Mouse (Mus musculus): Measurements from ENCODE around the gene Lrp2bp. TPM values are rescaled to one million over a fixed set of nuclear protein-coding genes. Genes with fewer than 3 reads are reported as not detected.

Lrp2bp gene
- total RNA-seq, 1 experiment from 2014 or later, result 0.19 TPM

- ATAC-seq (replicated peaks; ENCODE audit: insufficient number of reproducible peaks, low FRiP score, low TSS enrichment, poor library complexity, severe bottlenecking), result no peak
Measured at GRCm38 (mm10) chr8:46010746-46011680, 11.9 kb downstream of the Lrp2bp start.

GRCm38 (mm10) chr8:46022203-46022602 is 23.1 kb downstream of the Lrp2bp start:
- ATAC-seq (replicated peaks; ENCODE audit: insufficient number of reproducible peaks, low FRiP score, low TSS enrichment, poor library complexity, severe bottlenecking), result no peak

- ATAC-seq (replicated peaks; ENCODE audit: insufficient number of reproducible peaks, low FRiP score, low TSS enrichment, poor library complexity, severe bottlenecking), result no peak
Measured at GRCm38 (mm10) chr8:46022758-46023157, 23.7 kb downstream of the Lrp2bp start.

- no peak for ATAC-seq (replicated peaks; ENCODE audit: insufficient number of reproducible peaks, low FRiP score, low TSS enrichment, poor library complexity, severe bottlenecking)
Measured at GRCm38 (mm10) chr8:46024392-46024791, 25.3 kb downstream of the Lrp2bp start.

GRCm38 (mm10) chr8:46036217-46036616 is 37.1 kb downstream of the Lrp2bp start:
- ATAC-seq (replicated peaks; ENCODE audit: insufficient number of reproducible peaks, low FRiP score, low TSS enrichment, poor library complexity, severe bottlenecking), result no peak

GRCm38 (mm10) chr8:46039666-46040065 is 40.6 kb downstream of the Lrp2bp start:
- no peak for ATAC-seq (replicated peaks; ENCODE audit: insufficient number of reproducible peaks, low FRiP score, low TSS enrichment, poor library complexity, severe bottlenecking)

- ATAC-seq (replicated peaks; ENCODE audit: insufficient number of reproducible peaks, low FRiP score, low TSS enrichment, poor library complexity, severe bottlenecking), result no peak
Measured at GRCm38 (mm10) chr8:46040260-46040659, 41.2 kb downstream of the Lrp2bp start.

GRCm38 (mm10) chr8:46072798-46073197 is 73.7 kb downstream of the Lrp2bp start:
- no peak for ATAC-seq (replicated peaks; ENCODE audit: insufficient number of reproducible peaks, low FRiP score, low TSS enrichment, poor library complexity, severe bottlenecking)

- no peak for ATAC-seq (replicated peaks; ENCODE audit: insufficient number of reproducible peaks, low FRiP score, low TSS enrichment, poor library complexity, severe bottlenecking)
Measured at GRCm38 (mm10) chr8:46073540-46074140, 74.5 kb downstream of the Lrp2bp start.

GRCm38 (mm10) chr8:46075223-46075622 is 76.1 kb downstream of the Lrp2bp start:
- ATAC-seq (replicated peaks; ENCODE audit: insufficient number of reproducible peaks, low FRiP score, low TSS enrichment, poor library complexity, severe bottlenecking), result no peak

- ATAC-seq (replicated peaks; ENCODE audit: insufficient number of reproducible peaks, low FRiP score, low TSS enrichment, poor library complexity, severe bottlenecking), result no peak
Measured at GRCm38 (mm10) chr8:46078866-46079265, 79.8 kb downstream of the Lrp2bp start.

Other genes with a start within 250 kb of the Lrp2bp start
- not detected in 3 replicates for gene Pdlim3, start 113.8 kb upstream of the Lrp2bp start, total RNA-seq (2017)
- gene Ccdc110, start 64.7 kb upstream of the Lrp2bp start, total RNA-seq (2017), result not detected in 3 replicates
- 0.32 to 2.5 TPM (median 2.1 TPM) in 3 replicates for gene 1700029J07Rik, start 24.1 kb upstream of the Lrp2bp start, total RNA-seq (2017)
- gene Ufsp2, start 23.8 kb upstream of the Lrp2bp start, total RNA-seq (2017), result 59.2 to 74.7 TPM (median 73.5 TPM) in 3 replicates
- gene Ankrd37, start 6.4 kb downstream of the Lrp2bp start, total RNA-seq (2017), result 7.3 to 18.8 TPM (median 11.7 TPM) in 3 replicates
- 16.0 to 30.9 TPM (median 23.5 TPM) in 3 replicates for gene Cfap97, start 152.5 kb downstream of the Lrp2bp start, total RNA-seq (2017)
- 10.2 to 20.5 TPM (median 15.1 TPM) in 3 replicates for gene Snx25, start 152.9 kb downstream of the Lrp2bp start, total RNA-seq (2017)
- 25.8 to 40.1 TPM (median 26.8 TPM) in 3 replicates for gene Slc25a4, start 212.0 kb downstream of the Lrp2bp start, total RNA-seq (2017)